In genomic region chr1:140548711-140549110, GRCm38 (mm10) we compare ENCODE assay signal across 15 mouse cellular contexts.
DNase-seq lines count a peak whose midpoint lies in the region; ATAC-seq and TF ChIP-seq lines count a peak whose summit lies in the region.
"Had no signal": no experiment of that assay in that cellular context is flagged by ENCODE, and none has a peak within 500 bp of the region (broad histone marks: within the 10 kb centered on the region; RNA-seq: fewer than 3 reads in every experiment).

No protein-coding gene starts in this region.

- H3K27ac ChIP-seq in layer of hippocampus, adult 2 months: no peak overlapping the region
- no peak overlapping the region for H3K27ac ChIP-seq in forebrain, embryonic 14.5 days (ENCODE audit: low read depth, low read length)
- H3K27ac ChIP-seq: embryonic facial prominence, embryonic 12.5 days; hindbrain, embryonic 15.5 days; liver, embryonic 13.5 days had no signal

- H3K9me3 ChIP-seq in forebrain, embryonic 14.5 days (replicated peaks; ENCODE audit: control insufficient read depth, low read length): no peaks in the 10 kb centered on the region
- H3K9me3 ChIP-seq: embryonic facial prominence, embryonic 12.5 days; hindbrain, embryonic 15.5 days; liver, embryonic 13.5 days had no signal

- no peaks in the 10 kb centered on the region for H3K4me1 ChIP-seq in forebrain, embryonic 14.5 days (ENCODE audit: control insufficient read depth, insufficient read depth, low read length)
- H3K4me1 ChIP-seq: embryonic facial prominence, embryonic 12.5 days; hindbrain, embryonic 15.5 days; liver, embryonic 13.5 days had no signal

- no peak overlapping the region for H3K4me2 ChIP-seq in forebrain, embryonic 14.5 days (ENCODE audit: low read length)
- H3K4me2 ChIP-seq: embryonic facial prominence, embryonic 12.5 days; hindbrain, embryonic 15.5 days; liver, embryonic 13.5 days had no signal

- no peak overlapping the region for H3K4me3 ChIP-seq in layer of hippocampus, adult 2 months
- H3K4me3 ChIP-seq in forebrain, embryonic 14.5 days (ENCODE audit: low read depth, low read length): no peak overlapping the region
- H3K4me3 ChIP-seq: embryonic facial prominence, embryonic 12.5 days; hindbrain, embryonic 15.5 days; liver, embryonic 13.5 days had no signal

- peak; percentile 52; the same call in 1 of the 2 replicates for ATAC-seq in forebrain, embryonic 14.5 days

- TF ChIP-seq CTCF in layer of hippocampus, adult 2 months (conservative IDR thresholded peaks at IDR 0.05): peak; percentile 74

- no peaks in the 10 kb centered on the region for H3K27me3 ChIP-seq in forebrain, embryonic 14.5 days (replicated peaks; ENCODE audit: control insufficient read depth, insufficient read depth, low read length)
- H3K27me3 ChIP-seq: embryonic facial prominence, embryonic 12.5 days; hindbrain, embryonic 15.5 days; liver, embryonic 13.5 days had no signal

- H3K9ac ChIP-seq in forebrain, embryonic 14.5 days (ENCODE audit: low read length): no peak overlapping the region
- H3K9ac ChIP-seq: embryonic facial prominence, embryonic 12.5 days; hindbrain, embryonic 15.5 days; liver, embryonic 13.5 days had no signal

- H3K36me3 ChIP-seq in forebrain, embryonic 14.5 days (ENCODE audit: control insufficient read depth, insufficient read depth, low read length): no peaks in the 10 kb centered on the region
- H3K36me3 ChIP-seq: embryonic facial prominence, embryonic 12.5 days; hindbrain, embryonic 15.5 days; liver, embryonic 13.5 days had no signal

- no peak for DNase-seq in layer of hippocampus, adult 2 months (ENCODE audit: low spot score in 2 of 2)
- no peak for DNase-seq in layer of hippocampus, adult 9-11 months
- DNase-seq in 3T3-L1 (ENCODE audit: low read depth, low spot score) (peak; percentile 5), 416B (ENCODE audit: low read depth) (peak; percentile 66)
- peak; percentile 73 for DNase-seq in forebrain, embryonic 14.5 days (ENCODE audit: low spot score)
- no peak for DNase-seq in spleen, adult 12 weeks (ENCODE audit: low spot score)
- no peak for DNase-seq in right cerebral cortex, adult 2 months (ENCODE audit: low spot score in 2 of 2)
- DNase-seq: adrenal gland, postnatal 14 days; cerebellum, postnatal 10 days; kidney, adult 2 months; liver, embryonic 13.5 days; right cerebral cortex, postnatal 25 days; thymus, adult 2 months had no signal

Comparison
In these comparisons a context has a peak if more than half of its experiments do, and no peak if none do; other contexts are left out.
1. DNase-seq: peak in 3T3-L1 (single experiment), 416B (single experiment) and forebrain, embryonic 14.5 days (single experiment); none in layer of hippocampus, adult 2 months (0 of 2), layer of hippocampus, adult 9-11 months (single experiment), spleen, adult 12 weeks (single experiment) and right cerebral cortex, adult 2 months (0 of 2).